Mouse (Mus musculus) heart, adult 9 months (tissue): ENCODE measurements around the gene 6330403K07Rik.

ENCODE experiments used
- DNase-seq, 2 experiments: peaks; one replicate each; pipeline ENCODE4 v3.0.0; 2022; ENCODE audit warnings: low spot score in 2 of 2

Gene 6330403K07Rik

DNA sequence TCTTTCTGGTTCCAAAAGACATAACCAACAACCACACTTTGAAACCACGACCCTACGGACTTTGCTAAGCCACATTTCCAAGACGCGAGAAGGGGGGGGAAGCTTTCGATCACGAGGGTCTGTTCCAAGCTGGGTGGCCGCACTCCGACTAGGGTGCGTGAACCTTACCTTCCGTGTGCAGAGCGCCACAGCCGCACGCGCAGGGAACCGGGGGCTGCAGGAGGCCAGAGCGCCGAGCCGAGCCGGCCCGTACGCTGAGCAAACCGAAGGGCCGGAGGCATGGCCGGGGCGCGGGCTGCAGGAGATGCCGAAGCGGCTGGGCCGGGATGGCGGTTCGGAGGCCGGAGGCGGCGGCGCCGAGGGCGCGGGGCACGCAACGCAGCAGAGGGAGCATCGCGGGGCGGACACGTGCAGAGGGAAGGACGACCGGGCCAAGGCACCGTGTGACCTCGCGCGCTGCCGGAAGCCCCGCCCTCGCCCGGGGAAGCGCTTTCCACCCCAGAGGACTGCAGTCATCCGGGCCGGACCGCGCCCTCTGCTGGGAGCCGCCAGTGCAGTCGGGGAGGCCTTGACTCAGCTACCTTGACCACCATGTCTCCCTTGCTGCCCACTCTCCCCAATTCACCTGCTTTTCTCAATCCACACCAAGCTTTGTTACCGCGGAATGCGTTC, 50.6 kb downstream of the 6330403K07Rik start, which contains the start of gene C1qbp:
Gene C1qbp (minus strand): TSS at position 470 of the 672 bp plus-strand sequence.
- peak; percentile 84 to 91 for DNase-seq

DNA sequence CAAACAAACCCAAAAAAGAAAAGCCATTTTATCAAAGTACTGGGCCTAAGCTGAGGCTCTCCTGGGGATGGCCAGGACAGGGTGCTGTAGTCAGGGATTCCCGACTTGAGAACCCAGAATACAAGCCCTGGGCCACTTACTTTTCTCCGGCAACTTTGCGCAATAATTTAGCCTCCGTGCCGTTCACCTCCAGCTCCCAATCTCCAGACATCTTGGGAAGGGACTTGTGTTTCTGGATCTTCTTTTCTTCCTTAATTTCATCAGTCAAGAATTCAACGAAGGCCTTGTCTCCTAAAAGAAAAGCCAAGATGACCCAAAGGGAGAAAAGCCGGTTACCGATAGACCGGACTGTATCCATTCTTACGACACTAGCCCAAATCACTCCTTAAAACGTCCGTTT, 51.3 kb downstream of the 6330403K07Rik start:
- DNase-seq: no peak
